Mouse (Mus musculus): ENCODE measurements around the gene Mef2a. TPM values are rescaled to one million over a fixed set of nuclear protein-coding genes. Genes with fewer than 3 reads are reported as not detected.

The Mef2a gene
- polyA plus RNA-seq, 1 experiment from 2014 or later, result 43.8 TPM

GRCm38 (mm10) chr7:67344443-67344842 is 28.2 kb downstream of the Mef2a start:
- Histone ChIP-seq H3K27ac (ENCODE audit: low read length) (no peak overlapping the region), H3K27me3 (replicated peaks; ENCODE audit: control insufficient read depth, insufficient read depth, low read length) (no peaks in the 10 kb centered on the region), H3K4me1 (replicated peaks; ENCODE audit: control insufficient read depth, insufficient read depth, low read length) (no peaks in the 10 kb centered on the region), H3K36me3 (ENCODE audit: control insufficient read depth, insufficient read depth) (no peaks in the 10 kb centered on the region), H3K4me3 (replicated peaks; ENCODE audit: low read length) (no peak overlapping the region), H3K4me2 (ENCODE audit: low read length) (no peak overlapping the region), H3K9me3 (ENCODE audit: control insufficient read depth, low read length) (no peaks in the 10 kb centered on the region), H3K9ac (replicated peaks; ENCODE audit: low read depth, low read length) (no peak overlapping the region)
- ATAC-seq, result no peak
- 89% methylated on average over 1 of the region's 1 CpGs for WGBS

DNA sequence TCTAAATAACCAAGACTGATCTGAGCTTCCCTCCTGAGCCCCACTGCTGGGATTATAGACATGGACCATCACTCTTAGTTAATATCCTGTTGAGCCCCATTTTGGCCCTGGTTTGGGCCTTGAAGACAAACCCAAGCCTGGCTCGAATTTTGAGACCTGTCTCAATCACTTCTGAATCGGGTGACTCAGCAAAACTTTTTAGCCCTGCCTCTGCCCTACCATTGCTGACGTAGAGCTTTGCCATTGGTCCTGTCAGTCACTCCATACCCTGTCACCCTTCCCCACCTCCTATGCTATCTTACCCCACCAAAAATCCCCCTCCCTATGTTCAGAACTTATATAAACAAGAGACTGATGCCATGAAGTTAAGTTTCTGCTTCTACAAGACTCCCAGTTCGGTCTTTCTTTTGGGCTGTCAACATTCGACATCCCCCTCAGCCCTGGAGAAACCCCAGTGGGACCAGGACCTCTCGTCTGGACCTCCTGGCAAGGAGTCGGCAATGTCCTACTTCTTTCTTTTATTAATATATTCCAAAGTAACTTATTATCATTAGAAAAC is 30.5 kb downstream of the Mef2a start:
- ATAC-seq, result no peak
- H3K9ac ChIP-seq (replicated peaks; ENCODE audit: low read depth, low read length), result no peak overlapping the region
- no peak overlapping the region for H3K4me3 ChIP-seq (replicated peaks; ENCODE audit: low read length)
- no peak overlapping the region for H3K27ac ChIP-seq (ENCODE audit: low read length)
- no peaks in the 10 kb centered on the region for H3K4me1 ChIP-seq (replicated peaks; ENCODE audit: control insufficient read depth, insufficient read depth, low read length)
- peaks cover 4% of the 10 kb centered on the region; the same call in 1 of the 2 replicates for H3K9me3 ChIP-seq (ENCODE audit: control insufficient read depth, low read length)
- H3K4me2 ChIP-seq (ENCODE audit: low read length), result no peak overlapping the region
- no peaks in the 10 kb centered on the region for H3K36me3 ChIP-seq (ENCODE audit: control insufficient read depth, insufficient read depth)
- no peaks in the 10 kb centered on the region for H3K27me3 ChIP-seq (replicated peaks; ENCODE audit: control insufficient read depth, insufficient read depth, low read length)
- 90% methylated on average over 7 of the region's 7 CpGs for WGBS

GRCm38 (mm10) chr7:67320359-67320758 is 52.3 kb downstream of the Mef2a start:
- WGBS, result 80% methylated on average over 1 of the region's 1 CpGs
- H3K36me3 ChIP-seq (ENCODE audit: control insufficient read depth, insufficient read depth), result no peaks in the 10 kb centered on the region
- ATAC-seq, result no peak
- no peak overlapping the region for H3K4me3 ChIP-seq (replicated peaks; ENCODE audit: low read length)
- no peak overlapping the region for H3K4me2 ChIP-seq (ENCODE audit: low read length)
- H3K27me3 ChIP-seq (replicated peaks; ENCODE audit: control insufficient read depth, insufficient read depth, low read length), result no peaks in the 10 kb centered on the region
- no peaks in the 10 kb centered on the region for H3K4me1 ChIP-seq (replicated peaks; ENCODE audit: control insufficient read depth, insufficient read depth, low read length)
- H3K9me3 ChIP-seq (ENCODE audit: control insufficient read depth, low read length), result no peaks in the 10 kb centered on the region
- no peak overlapping the region for H3K9ac ChIP-seq (replicated peaks; ENCODE audit: low read depth, low read length)
- H3K27ac ChIP-seq (ENCODE audit: low read length), result no peak overlapping the region

GRCm38 (mm10) chr7:67318697-67319096 is 54.0 kb downstream of the Mef2a start:
- Histone ChIP-seq H3K27ac (ENCODE audit: low read length) (no peak overlapping the region), H3K4me3 (replicated peaks; ENCODE audit: low read length) (no peak overlapping the region), H3K9ac (replicated peaks; ENCODE audit: low read depth, low read length) (no peak overlapping the region), H3K27me3 (replicated peaks; ENCODE audit: control insufficient read depth, insufficient read depth, low read length) (no peaks in the 10 kb centered on the region), H3K4me2 (ENCODE audit: low read length) (no peak overlapping the region), H3K9me3 (ENCODE audit: control insufficient read depth, low read length) (no peaks in the 10 kb centered on the region), H3K4me1 (replicated peaks; ENCODE audit: control insufficient read depth, insufficient read depth, low read length) (no peaks in the 10 kb centered on the region), H3K36me3 (ENCODE audit: control insufficient read depth, insufficient read depth) (no peaks in the 10 kb centered on the region)
- no peak for ATAC-seq

DNA sequence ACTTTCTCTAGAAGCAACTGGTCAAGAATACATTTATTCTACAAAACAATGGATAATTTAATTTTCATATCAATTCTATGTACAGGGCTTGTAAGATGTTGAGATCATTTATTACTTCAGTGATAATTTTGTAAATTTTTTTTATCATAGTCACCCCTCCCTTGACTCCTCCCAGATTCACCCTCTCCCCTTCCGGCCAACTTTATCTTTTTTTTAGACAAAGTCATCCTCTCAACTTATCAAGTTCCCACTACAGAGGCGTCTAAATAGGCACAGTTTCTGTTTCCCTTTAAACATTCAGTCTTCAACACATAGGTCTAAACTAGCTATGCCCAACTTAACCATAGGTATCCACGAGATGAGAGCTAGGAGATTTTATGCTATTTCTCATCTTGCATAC is 59.5 kb downstream of the Mef2a start:
- H3K4me3 ChIP-seq (replicated peaks; ENCODE audit: low read length), result no peak overlapping the region
- H3K4me2 ChIP-seq (ENCODE audit: low read length), result no peak overlapping the region
- no peaks in the 10 kb centered on the region for H3K9me3 ChIP-seq (ENCODE audit: control insufficient read depth, low read length)
- no peaks in the 10 kb centered on the region for H3K27me3 ChIP-seq (replicated peaks; ENCODE audit: control insufficient read depth, insufficient read depth, low read length)
- no peak overlapping the region for H3K9ac ChIP-seq (replicated peaks; ENCODE audit: low read depth, low read length)
- H3K36me3 ChIP-seq (ENCODE audit: control insufficient read depth, insufficient read depth), result no peaks in the 10 kb centered on the region
- no peak for ATAC-seq
- WGBS, result 89% methylated on average over 3 of the region's 3 CpGs
- H3K27ac ChIP-seq (ENCODE audit: low read length), result no peak overlapping the region
- no peaks in the 10 kb centered on the region for H3K4me1 ChIP-seq (replicated peaks; ENCODE audit: control insufficient read depth, insufficient read depth, low read length)

GRCm38 (mm10) chr7:67310151-67310550 is 62.5 kb downstream of the Mef2a start:
- Histone ChIP-seq H3K4me2 (ENCODE audit: low read length) (no peak overlapping the region), H3K4me1 (replicated peaks; ENCODE audit: control insufficient read depth, insufficient read depth, low read length) (no peaks in the 10 kb centered on the region), H3K4me3 (replicated peaks; ENCODE audit: low read length) (no peak overlapping the region), H3K27ac (ENCODE audit: low read length) (no peak overlapping the region), H3K27me3 (replicated peaks; ENCODE audit: control insufficient read depth, insufficient read depth, low read length) (no peaks in the 10 kb centered on the region), H3K9me3 (ENCODE audit: control insufficient read depth, low read length) (no peaks in the 10 kb centered on the region), H3K36me3 (ENCODE audit: control insufficient read depth, insufficient read depth) (no peaks in the 10 kb centered on the region), H3K9ac (replicated peaks; ENCODE audit: low read depth, low read length) (no peak overlapping the region)
- no peak for ATAC-seq
- WGBS, result 96% methylated on average over 2 of the region's 2 CpGs

GRCm38 (mm10) chr7:67308102-67308501 is 64.6 kb downstream of the Mef2a start:
- no peak overlapping the region for H3K27ac ChIP-seq (ENCODE audit: low read length)
- ATAC-seq, result no peak
- WGBS, result 93% methylated on average over 2 of the region's 2 CpGs

DNA sequence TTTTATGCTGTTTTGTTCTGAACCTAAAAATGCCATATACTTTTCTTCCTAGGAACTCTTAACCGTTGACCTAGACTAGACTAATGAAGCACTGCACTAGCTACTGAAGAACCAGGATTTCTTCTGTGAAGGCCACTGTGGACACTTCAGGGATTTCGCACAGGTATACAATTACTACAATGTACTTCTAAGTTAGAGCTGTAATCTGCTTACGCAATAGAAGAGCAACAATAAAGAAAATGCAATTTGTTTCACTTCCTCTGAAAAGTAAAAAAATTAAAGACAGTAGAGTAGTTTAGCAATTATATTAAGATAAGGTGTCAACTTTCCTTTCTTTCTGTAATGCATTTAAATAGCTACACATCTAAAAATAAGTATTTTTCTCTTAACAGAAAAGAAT is 65.6 kb downstream of the Mef2a start:
- WGBS, result 93% methylated on average over 3 of the region's 3 CpGs

More at GRCm38 (mm10) chr7:67308102-67308501, 64.6 kb downstream of the Mef2a start:
- H3K4me2 ChIP-seq (ENCODE audit: low read length), result no peak overlapping the region
- no peaks in the 10 kb centered on the region for H3K36me3 ChIP-seq (ENCODE audit: control insufficient read depth, insufficient read depth)
- H3K4me1 ChIP-seq (replicated peaks; ENCODE audit: control insufficient read depth, insufficient read depth, low read length), result no peaks in the 10 kb centered on the region
- H3K9me3 ChIP-seq (ENCODE audit: control insufficient read depth, low read length), result no peaks in the 10 kb centered on the region
- H3K9ac ChIP-seq (replicated peaks; ENCODE audit: low read depth, low read length), result no peak overlapping the region
- H3K27me3 ChIP-seq (replicated peaks; ENCODE audit: control insufficient read depth, insufficient read depth, low read length), result no peaks in the 10 kb centered on the region
- no peak overlapping the region for H3K4me3 ChIP-seq (replicated peaks; ENCODE audit: low read length)

GRCm38 (mm10) chr7:67304937-67305336 is 67.7 kb downstream of the Mef2a start:
- no peaks in the 10 kb centered on the region for H3K27me3 ChIP-seq (replicated peaks; ENCODE audit: control insufficient read depth, insufficient read depth, low read length)
- no peak overlapping the region for H3K4me2 ChIP-seq (ENCODE audit: low read length)
- WGBS, result 81% methylated on average over 3 of the region's 3 CpGs
- no peak overlapping the region for H3K9ac ChIP-seq (replicated peaks; ENCODE audit: low read depth, low read length)
- no peaks in the 10 kb centered on the region for H3K4me1 ChIP-seq (replicated peaks; ENCODE audit: control insufficient read depth, insufficient read depth, low read length)
- no peaks in the 10 kb centered on the region for H3K36me3 ChIP-seq (ENCODE audit: control insufficient read depth, insufficient read depth)
- no peak for ATAC-seq
- no peaks in the 10 kb centered on the region for H3K9me3 ChIP-seq (ENCODE audit: control insufficient read depth, low read length)
- H3K4me3 ChIP-seq (replicated peaks; ENCODE audit: low read length), result no peak overlapping the region
- H3K27ac ChIP-seq (ENCODE audit: low read length), result no peak overlapping the region

More for the DNA sequence above, 65.6 kb downstream of the Mef2a start:
- Histone ChIP-seq H3K4me1 (replicated peaks; ENCODE audit: control insufficient read depth, insufficient read depth, low read length) (no peaks in the 10 kb centered on the region), H3K9ac (replicated peaks; ENCODE audit: low read depth, low read length) (no peak overlapping the region), H3K9me3 (ENCODE audit: control insufficient read depth, low read length) (no peaks in the 10 kb centered on the region), H3K27me3 (replicated peaks; ENCODE audit: control insufficient read depth, insufficient read depth, low read length) (no peaks in the 10 kb centered on the region), H3K27ac (ENCODE audit: low read length) (no peak overlapping the region), H3K4me3 (replicated peaks; ENCODE audit: low read length) (no peak overlapping the region), H3K36me3 (ENCODE audit: control insufficient read depth, insufficient read depth) (no peaks in the 10 kb centered on the region), H3K4me2 (ENCODE audit: low read length) (no peak overlapping the region)
- ATAC-seq, result no peak

DNA sequence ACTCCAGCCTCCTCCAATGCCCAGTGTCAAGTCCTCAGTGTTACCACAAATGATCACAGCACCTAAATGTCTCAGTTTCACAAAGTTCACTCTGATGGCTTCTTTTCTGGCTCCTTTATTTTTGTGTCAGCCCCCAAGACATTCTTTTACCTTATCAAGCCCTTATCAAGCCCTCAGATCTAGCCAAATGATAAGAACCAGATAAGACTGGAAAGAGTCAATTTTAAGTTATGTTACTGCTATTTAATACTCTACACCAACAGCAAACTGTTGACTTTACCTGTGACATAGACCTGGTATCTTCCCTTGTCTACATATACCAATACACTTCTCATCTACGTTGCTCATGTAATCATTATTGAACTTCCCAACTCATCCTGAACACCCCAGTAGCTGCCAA is 76.2 kb downstream of the Mef2a start:
- H3K4me3 ChIP-seq (replicated peaks; ENCODE audit: low read length), result no peak overlapping the region
- no peak overlapping the region for H3K9ac ChIP-seq (replicated peaks; ENCODE audit: low read depth, low read length)
- H3K27me3 ChIP-seq (replicated peaks; ENCODE audit: control insufficient read depth, insufficient read depth, low read length), result no peaks in the 10 kb centered on the region
- H3K4me2 ChIP-seq (ENCODE audit: low read length), result no peak overlapping the region
- 88% methylated on average over 1 of the region's 1 CpGs for WGBS
- no peak for ATAC-seq
- no peaks in the 10 kb centered on the region for H3K36me3 ChIP-seq (ENCODE audit: control insufficient read depth, insufficient read depth)
- H3K9me3 ChIP-seq (ENCODE audit: control insufficient read depth, low read length), result no peaks in the 10 kb centered on the region
- no peak overlapping the region for H3K27ac ChIP-seq (ENCODE audit: low read length)
- H3K4me1 ChIP-seq (replicated peaks; ENCODE audit: control insufficient read depth, insufficient read depth, low read length), result no peaks in the 10 kb centered on the region
